Mouse (Mus musculus) erythroid progenitor cell, adult 5-6 weeks (primary cell): ENCODE results near the gene Tmprss11a. TPM values are rescaled to one million over a fixed set of nuclear protein-coding genes. Genes with fewer than 3 reads are reported as not detected.

Experiments used
- ATAC-seq: replicated peaks from 2 replicates; pipeline ENCODE4 v1.8.0; 2016; ENCODE audit warnings: moderate number of reproducible peaks, mild to moderate bottlenecking, moderate TSS enrichment, inconsistent platforms; ENCODE audit not compliant: poor library complexity, low FRiP score, severe bottlenecking
- total RNA-seq, 2 experiments: library from RNA; stranded (forward) in 1 of 2; stranded (reverse) in 1 of 2; fragments of 150-400 nt in 1 of 2; fragments of 186-747, 209-891 nt in 1 of 2; gene quantifications; 2 replicates each; pipeline versions ENCODE4 v1.2.3 to v1.2.4; 2015 to 2017; ENCODE audit warnings: low replicate concordance in 2 of 2

Gene Tmprss11a
- total RNA-seq (2015; ENCODE audit: low replicate concordance) = not detected in 2 replicates
- total RNA-seq (2017; ENCODE audit: low replicate concordance) = not detected in 2 replicates

DNA sequence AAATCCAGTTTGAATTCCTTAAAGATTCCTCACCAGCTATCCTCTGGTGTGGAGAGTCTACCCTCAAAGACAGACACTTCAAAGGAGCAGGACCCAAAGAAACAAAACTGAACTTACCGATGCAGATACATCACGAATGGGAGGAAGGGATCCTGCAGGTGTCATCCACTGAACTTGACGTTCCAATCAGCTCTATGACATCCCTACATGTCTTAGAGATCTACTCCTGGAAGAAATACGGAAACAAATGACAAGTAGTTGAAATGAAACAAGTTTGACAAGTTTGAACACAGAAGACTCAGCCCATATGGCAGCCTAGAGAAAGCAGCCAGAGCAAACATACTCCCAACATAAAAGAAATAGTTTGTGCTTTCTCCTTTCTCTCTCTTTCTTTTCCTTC lies at the start of gene Tmprss11a:
TSS of gene Tmprss11a (minus strand) at position 101 of the 400 bp plus-strand sequence.
- ATAC-seq = no peak

DNA sequence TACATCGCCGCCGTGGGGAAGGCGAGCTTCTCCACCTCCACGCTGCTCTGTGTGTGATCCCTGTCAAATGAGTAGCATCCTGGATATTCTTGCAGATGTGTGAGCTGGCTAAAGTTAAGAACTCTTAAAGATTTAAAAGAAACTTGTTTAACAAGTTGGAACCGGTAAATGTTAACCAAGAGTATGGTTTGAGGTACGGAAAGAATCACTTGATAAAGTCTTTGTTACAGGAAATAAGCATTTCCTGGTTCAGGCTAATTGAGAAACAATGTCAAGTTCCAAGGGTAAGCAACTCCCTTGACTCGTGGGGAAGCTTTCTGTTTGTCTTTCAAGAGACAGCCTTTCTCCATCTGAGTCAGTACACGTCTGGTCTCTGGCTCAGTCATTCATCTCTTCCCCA lies 49.7 kb upstream of the Tmprss11a start, which contains the start of gene Tmprss11g:
TSS of gene Tmprss11g (minus strand) at position 101 of the 400 bp plus-strand sequence.
- ATAC-seq = no peak

GRCm38 (mm10) chr5:86511538-86511937 lies 42.7 kb upstream of the Tmprss11a start:
- ATAC-seq = no peak

DNA sequence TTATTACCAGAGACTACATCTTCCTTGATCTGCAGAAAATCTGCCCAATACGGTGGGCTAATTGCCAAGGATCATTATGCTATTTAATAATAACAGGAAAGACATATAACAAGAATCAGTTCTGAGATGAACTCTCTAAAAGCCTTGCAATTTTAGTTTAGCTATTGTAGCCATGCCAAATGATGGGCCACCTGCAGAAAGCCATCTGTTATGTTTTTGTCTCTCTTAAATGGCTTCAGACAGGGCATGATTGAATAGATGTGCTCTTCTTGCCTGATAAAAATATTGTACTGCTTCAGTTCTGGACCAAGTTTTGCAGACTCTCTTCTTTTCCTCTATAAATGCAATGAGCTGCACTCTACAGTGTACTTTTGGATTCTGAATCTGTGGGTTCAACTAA lies 24.7 kb upstream of the Tmprss11a start:
- no peak for ATAC-seq

DNA sequence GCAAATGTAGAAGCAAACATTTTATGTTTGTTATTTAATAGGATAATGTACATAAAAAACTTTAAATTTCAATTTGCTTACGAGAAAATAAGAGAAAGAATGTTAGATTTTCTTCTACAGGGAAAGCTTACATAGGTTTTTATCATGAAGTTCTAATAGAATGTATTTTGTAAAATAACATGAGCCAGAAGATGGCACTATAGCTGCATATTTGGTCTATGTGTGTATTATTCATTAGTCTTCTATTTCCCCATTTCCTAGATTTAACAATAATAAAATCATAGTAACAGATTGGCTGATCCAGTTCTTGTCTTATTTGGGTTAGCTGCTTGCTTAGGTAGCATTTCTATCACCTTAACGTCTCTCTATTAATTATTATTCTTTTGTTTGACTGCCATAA lies 13.8 kb upstream of the Tmprss11a start:
- no peak for ATAC-seq

DNA sequence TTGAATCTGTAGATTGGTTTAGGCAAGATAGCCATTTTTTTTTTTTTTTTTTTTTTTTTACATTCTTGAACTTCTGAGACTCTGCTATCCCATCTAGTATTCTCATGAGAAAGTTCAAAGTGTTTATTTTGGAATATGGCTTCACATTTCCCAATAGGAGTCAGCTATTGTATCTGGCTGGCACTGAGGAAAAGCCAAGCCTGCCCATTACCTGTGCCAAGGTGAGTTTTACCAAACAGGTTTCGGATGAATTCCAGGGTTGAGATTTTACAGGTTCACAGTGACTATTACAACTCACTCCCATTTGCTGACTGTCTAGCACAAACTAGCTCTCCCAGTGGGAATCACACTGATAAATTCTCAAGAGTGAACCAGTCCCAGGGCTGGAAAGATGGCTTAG lies 13.2 kb upstream of the Tmprss11a start:
- ATAC-seq = no peak

GRCm38 (mm10) chr5:86473859-86474258 lies 5.1 kb upstream of the Tmprss11a start:
- no peak for ATAC-seq

DNA sequence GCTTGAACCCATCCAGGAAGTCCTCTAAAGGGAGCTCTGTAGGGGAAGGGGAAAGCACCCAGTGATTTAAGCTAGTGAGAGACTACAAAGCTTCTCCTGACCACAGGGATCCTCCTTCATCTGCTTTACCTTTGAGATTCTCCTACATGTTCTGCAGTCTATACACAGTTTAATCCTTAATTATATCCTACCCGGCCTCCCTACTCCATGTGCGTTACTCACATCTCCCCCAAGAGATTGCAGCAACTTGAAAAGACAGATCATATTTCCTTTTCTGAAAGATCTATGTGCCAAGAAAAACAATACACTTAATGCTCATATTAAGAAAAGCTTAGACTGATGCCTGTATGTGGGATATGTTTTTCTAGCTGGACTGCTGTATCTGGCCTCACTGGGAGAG lies 29.5 kb downstream of the Tmprss11a start:
- ATAC-seq = no peak

DNA sequence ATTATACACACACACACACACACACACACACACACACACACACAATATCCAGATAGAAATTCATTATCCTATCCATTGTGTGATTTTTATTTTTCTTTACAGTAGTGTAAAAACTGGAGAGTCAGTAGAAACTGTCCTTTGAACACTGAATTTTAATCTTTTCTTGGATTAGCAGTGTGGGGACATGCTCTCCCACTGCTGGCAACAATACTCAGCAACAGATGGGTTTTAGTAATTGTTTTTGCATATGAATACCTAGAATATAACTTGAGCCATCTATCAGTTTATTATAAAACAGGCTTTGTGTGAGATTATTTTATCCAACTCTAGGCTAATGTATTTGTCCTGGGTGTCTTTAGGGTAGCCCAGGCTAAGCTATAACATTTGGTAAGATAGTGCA lies 30.2 kb downstream of the Tmprss11a start:
- no peak for ATAC-seq

DNA sequence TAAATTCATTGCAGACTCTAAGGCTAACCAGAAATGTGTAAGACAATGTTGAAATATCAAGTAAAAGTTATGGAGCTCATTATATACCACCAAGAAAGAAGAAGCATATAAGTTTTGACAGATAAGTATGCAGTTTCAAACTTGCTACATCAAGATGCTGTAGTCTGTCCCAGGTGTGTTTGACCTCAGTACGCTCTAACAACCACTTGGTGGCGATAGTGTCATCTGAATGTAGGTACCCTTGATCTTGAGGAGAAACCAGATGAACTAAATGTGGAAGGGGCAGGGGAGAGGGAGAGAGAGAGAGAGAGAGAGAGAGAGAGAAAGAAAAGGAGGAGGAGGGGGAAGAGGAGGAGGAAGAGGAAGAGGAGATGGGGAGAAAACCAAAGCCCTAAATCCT lies 36.1 kb downstream of the Tmprss11a start:
- no peak for ATAC-seq

DNA sequence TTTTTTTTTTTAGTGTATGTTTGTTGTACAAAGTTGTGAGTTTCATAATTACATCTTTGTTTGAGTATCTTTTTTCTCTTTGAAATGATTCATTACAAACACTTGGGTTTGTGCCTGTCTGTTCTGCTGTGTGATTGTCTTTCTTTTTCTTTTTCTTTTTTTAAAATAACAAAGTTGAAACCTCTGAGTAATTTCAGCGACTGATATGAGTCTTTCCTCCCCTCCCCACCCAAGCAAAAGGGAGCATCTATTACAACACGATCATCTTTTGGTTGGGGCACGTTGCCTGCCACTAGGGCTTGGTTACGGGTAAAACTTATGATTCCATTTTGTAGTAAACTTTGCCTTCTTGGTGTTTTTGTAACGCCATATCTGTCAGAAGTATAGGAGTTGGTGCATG lies 37.7 kb downstream of the Tmprss11a start:
- no peak for ATAC-seq

- ATAC-seq = no peak
Observed at GRCm38 (mm10) chr5:86421323-86422028, 47.3 kb downstream of the Tmprss11a start.

- ATAC-seq = no peak
Observed at GRCm38 (mm10) chr5:86419494-86419893, 49.3 kb downstream of the Tmprss11a start.

GRCm38 (mm10) chr5:86414280-86414679 lies 54.5 kb downstream of the Tmprss11a start:
- no peak for ATAC-seq

- ATAC-seq = no peak
Observed at GRCm38 (mm10) chr5:86410815-86411214, 58.0 kb downstream of the Tmprss11a start.

DNA sequence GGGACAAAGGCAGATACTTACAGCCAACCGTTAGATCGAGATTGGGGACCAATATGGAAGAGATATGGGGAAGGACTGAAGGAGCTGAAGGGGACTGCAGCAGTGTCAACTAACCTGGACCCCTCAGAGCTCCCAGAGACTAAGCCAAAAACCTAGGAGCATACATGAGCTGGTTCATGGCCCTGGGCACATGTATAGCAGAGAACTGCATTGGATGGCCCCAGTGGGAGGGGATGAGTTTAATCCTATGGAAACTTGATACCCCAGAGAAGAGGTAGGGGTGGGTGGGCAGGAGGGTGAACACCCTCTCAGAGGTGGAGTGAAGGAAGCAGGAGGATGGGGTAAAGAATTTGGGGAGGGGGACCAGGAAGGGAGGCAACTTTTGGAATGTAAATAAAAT lies 60.8 kb downstream of the Tmprss11a start:
- ATAC-seq = no peak

- no peak for ATAC-seq
Observed at GRCm38 (mm10) chr5:86407191-86407590, 61.6 kb downstream of the Tmprss11a start.

- ATAC-seq = no peak
Observed at GRCm38 (mm10) chr5:86373320-86373719, 95.5 kb downstream of the Tmprss11a start, which contains the start of gene Tmprss11d. Gene Tmprss11d, minus strand, starts transcription at chr5:86373420.
